Mouse (Mus musculus) layer of hippocampus, adult 9-10 months (tissue): ENCODE measurements around the gene Cst7.
"Not testable (repeated sequence)": the region's sequence is repeated elsewhere in the genome, so short reads cannot be mapped to it uniquely, and the experiment has no call there.

Experiments
- DNase-seq: peaks from one replicate; pipeline ENCODE4 v3.0.0; 2022; ENCODE audit warnings: low spot score

Cst7 gene

GRCm38 (mm10) chr2:150569847-150570590 lies at the start of gene Cst7:
Gene Cst7 (plus strand): TSS chr2:150570415.
- no peak for DNase-seq

- no peak for DNase-seq
Observed at GRCm38 (mm10) chr2:150525703-150526207, 44.5 kb upstream of the Cst7 start.

GRCm38 (mm10) chr2:150549576-150549975 lies 20.6 kb upstream of the Cst7 start:
- not testable (repeated sequence) for DNase-seq

- peak; percentile 55 for DNase-seq
Observed at GRCm38 (mm10) chr2:150558568-150558967, 11.6 kb upstream of the Cst7 start.

GRCm38 (mm10) chr2:150567051-150567450 lies 3.2 kb upstream of the Cst7 start:
- DNase-seq, result no peak

GRCm38 (mm10) chr2:150570761-150571160 lies 546 bp downstream of the Cst7 start:
- no peak for DNase-seq

- no peak for DNase-seq
Observed at GRCm38 (mm10) chr2:150572463-150572862, 2.2 kb downstream of the Cst7 start.

GRCm38 (mm10) chr2:150576256-150576655 lies 6.0 kb downstream of the Cst7 start:
- no peak for DNase-seq

GRCm38 (mm10) chr2:150578603-150579002 lies 8.4 kb downstream of the Cst7 start:
- no peak for DNase-seq

GRCm38 (mm10) chr2:150579628-150580027 lies 9.4 kb downstream of the Cst7 start:
- no peak for DNase-seq

- DNase-seq, result no peak
Observed at GRCm38 (mm10) chr2:150589076-150589475, 18.9 kb downstream of the Cst7 start.

- no peak for DNase-seq
Observed at GRCm38 (mm10) chr2:150595411-150596190, 25.4 kb downstream of the Cst7 start.

GRCm38 (mm10) chr2:150600263-150600662 lies 30.0 kb downstream of the Cst7 start:
- DNase-seq, result no peak

GRCm38 (mm10) chr2:150602166-150602565 lies 32.0 kb downstream of the Cst7 start:
- DNase-seq, result no peak

- DNase-seq, result no peak
Observed at GRCm38 (mm10) chr2:150604802-150605201, 34.6 kb downstream of the Cst7 start.

- DNase-seq, result no peak
Observed at GRCm38 (mm10) chr2:150607086-150607485, 36.9 kb downstream of the Cst7 start.

- DNase-seq, result peak; percentile 94
Observed at GRCm38 (mm10) chr2:150608087-150608799, 38.0 kb downstream of the Cst7 start, which contains the start of gene Apmap. Gene Apmap (minus strand): TSS chr2:150608567.

GRCm38 (mm10) chr2:150608872-150609560 lies 38.8 kb downstream of the Cst7 start:
- DNase-seq, result peak; percentile 85

- no peak for DNase-seq
Observed at GRCm38 (mm10) chr2:150610097-150610496, 39.9 kb downstream of the Cst7 start.

- no peak for DNase-seq
Observed at GRCm38 (mm10) chr2:150621698-150622097, 51.5 kb downstream of the Cst7 start.

GRCm38 (mm10) chr2:150623957-150624356 lies 53.7 kb downstream of the Cst7 start:
- DNase-seq, result no peak

- no peak for DNase-seq
Observed at GRCm38 (mm10) chr2:150624926-150625325, 54.7 kb downstream of the Cst7 start.
